Mouse (Mus musculus): ENCODE data around the gene Cd72.
"Not testable (repeated sequence)": the region's sequence is repeated elsewhere in the genome, so short reads cannot be mapped to it uniquely, and the experiment has no call there.

The Cd72 gene

GRCm38 (mm10) chr4:43454041-43454836, at the start of gene Cd72:
Gene Cd72 (minus strand): TSS chr4:43454628.
- no peak for DNase-seq

- DNase-seq, result no peak
These were observed 49.1 kb upstream of the Cd72 start for GRCm38 (mm10) chr4:43503506-43503905.

- no peak for DNase-seq
These were observed 48.6 kb upstream of the Cd72 start for GRCm38 (mm10) chr4:43503041-43503440.

- DNase-seq, result peak; percentile 78
These were observed 45.2 kb upstream of the Cd72 start, which contains the start of gene Arhgef39 for GRCm38 (mm10) chr4:43499407-43500333. Gene Arhgef39 (minus strand): TSS chr4:43499695.

GRCm38 (mm10) chr4:43498983-43499382, 44.6 kb upstream of the Cd72 start:
- peak; percentile 13 for DNase-seq

- DNase-seq, result no peak
These were observed 43.5 kb upstream of the Cd72 start for GRCm38 (mm10) chr4:43497946-43498345.

- no peak for DNase-seq
These were observed 43.0 kb upstream of the Cd72 start for GRCm38 (mm10) chr4:43497405-43497804.

GRCm38 (mm10) chr4:43496587-43496986, 42.2 kb upstream of the Cd72 start:
- DNase-seq, result no peak

- no peak for DNase-seq
These were observed 39.4 kb upstream of the Cd72 start for GRCm38 (mm10) chr4:43493846-43494240.

GRCm38 (mm10) chr4:43493186-43493845, 38.9 kb upstream of the Cd72 start:
- peak; percentile 98 for DNase-seq

- DNase-seq, result peak; percentile 85
These were observed 38.4 kb upstream of the Cd72 start, which contains the start of gene Ccdc107 for GRCm38 (mm10) chr4:43492821-43493185. Gene Ccdc107 (plus strand): TSS chr4:43492900.

- no peak for DNase-seq
These were observed 37.8 kb upstream of the Cd72 start for GRCm38 (mm10) chr4:43492101-43492820.

- no peak for DNase-seq
These were observed 36.4 kb upstream of the Cd72 start for GRCm38 (mm10) chr4:43490801-43491200.

- no peak for DNase-seq
These were observed 35.2 kb upstream of the Cd72 start for GRCm38 (mm10) chr4:43489611-43490010.

- DNase-seq, result not testable (repeated sequence)
These were observed 31.2 kb upstream of the Cd72 start for GRCm38 (mm10) chr4:43485666-43486065.

- DNase-seq, result no peak
These were observed 29.2 kb upstream of the Cd72 start, which contains the start of gene Sit1 for GRCm38 (mm10) chr4:43483535-43484091. Gene Sit1 (minus strand): TSS chr4:43483734.

- DNase-seq, result no peak
These were observed 28.2 kb upstream of the Cd72 start for GRCm38 (mm10) chr4:43482591-43482990.

GRCm38 (mm10) chr4:43481894-43482456, 27.5 kb upstream of the Cd72 start:
- DNase-seq, result no peak

GRCm38 (mm10) chr4:43480985-43481384, 26.6 kb upstream of the Cd72 start:
- no peak for DNase-seq

- DNase-seq, result peak; percentile 79
These were observed 24.7 kb upstream of the Cd72 start for GRCm38 (mm10) chr4:43478906-43479832.

GRCm38 (mm10) chr4:43478534-43478858, 24.1 kb upstream of the Cd72 start:
- DNase-seq, result no peak

Data from right cerebral cortex, postnatal 4 days (tissue).